Mouse (Mus musculus) embryo, embryonic 10.5 days (tissue): ENCODE measurements around the gene Kalrn.
"Not testable (repeated sequence)": the region's sequence is repeated elsewhere in the genome, so short reads cannot be mapped to it uniquely, and the experiment has no call there.

ENCODE experiments used
- DNase-seq: peaks from one replicate; pipeline ENCODE4 v3.0.0-alpha.2; 2015; ENCODE audit warnings: low spot score

Gene Kalrn

DNA sequence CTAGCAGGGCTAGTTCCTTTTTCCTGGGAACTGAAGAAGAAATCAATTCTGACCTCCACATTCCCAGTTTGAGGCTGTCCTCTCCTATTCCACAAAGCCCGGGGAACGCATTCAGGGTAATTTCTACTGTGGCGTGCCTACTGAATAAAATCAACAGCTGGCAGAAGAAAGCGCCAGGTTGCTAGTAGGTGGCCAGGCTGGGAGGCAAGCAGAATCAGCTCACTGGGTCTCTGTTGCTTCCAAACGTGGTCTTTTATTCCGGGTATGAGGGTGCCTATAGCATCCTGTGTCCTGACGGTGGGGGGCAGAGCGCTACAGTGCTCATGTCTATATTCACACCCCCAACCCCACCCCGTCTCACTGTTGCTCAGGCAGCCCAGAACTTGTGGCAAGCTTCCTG, 460.2 kb downstream of the Kalrn start:
- no peak for DNase-seq

DNA sequence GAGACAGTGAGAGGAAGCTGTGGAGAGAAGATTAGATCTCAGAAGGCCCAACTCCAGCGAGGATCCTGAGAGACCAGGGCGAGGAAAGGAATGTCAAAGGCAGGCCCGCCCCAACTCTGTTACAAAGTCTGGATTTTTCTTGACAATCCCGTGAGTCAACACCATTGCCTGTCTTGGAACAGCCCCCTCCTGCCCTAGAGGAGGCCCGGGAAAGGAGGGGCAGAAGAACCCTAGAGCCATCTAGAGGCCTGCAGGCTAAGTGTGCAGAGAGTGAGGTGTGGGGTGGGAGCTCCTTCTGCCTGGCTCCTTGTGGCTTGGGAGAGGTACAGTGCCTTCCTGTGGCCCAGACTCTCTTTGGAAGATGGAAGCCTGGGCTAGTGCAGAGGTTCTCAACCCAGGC, 460.8 kb downstream of the Kalrn start:
- DNase-seq = peak; percentile 29

DNA sequence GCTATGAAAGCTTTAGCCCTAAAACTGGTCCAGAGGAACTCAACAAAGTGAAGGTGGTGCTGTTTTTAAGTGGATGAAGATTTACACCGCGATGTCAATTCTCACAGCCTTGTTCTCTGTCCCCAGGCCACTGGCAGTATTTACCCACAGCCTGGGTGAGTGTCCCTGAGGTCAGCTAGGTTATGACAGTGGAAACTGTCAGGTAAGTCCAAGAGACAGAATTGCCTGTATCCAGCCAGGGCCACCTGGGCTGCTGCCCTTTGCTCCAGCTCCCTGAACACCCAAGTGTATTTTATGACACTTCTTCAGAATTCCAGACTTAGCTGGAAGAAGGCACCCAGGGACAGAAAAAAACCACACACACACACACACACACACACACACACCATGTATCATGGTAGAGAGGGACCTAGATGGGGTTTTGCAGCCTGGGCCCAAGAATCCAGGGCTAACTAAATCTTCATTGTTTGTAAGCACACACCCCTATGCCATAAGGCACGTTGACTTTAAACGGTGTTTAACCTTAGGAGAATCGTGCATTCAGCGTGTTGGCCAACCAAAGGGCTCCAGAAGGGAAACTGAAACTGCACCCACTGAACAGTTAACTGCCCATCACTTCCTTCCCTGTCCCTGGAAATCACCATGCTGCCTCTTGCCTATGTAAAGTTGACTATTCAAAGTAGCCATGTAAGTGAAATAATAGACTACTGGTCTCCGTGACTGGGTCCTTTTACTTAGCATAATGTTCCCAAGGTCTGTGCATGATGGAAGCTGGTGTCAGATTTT, 462.3 kb downstream of the Kalrn start:
- no peak for DNase-seq

DNA sequence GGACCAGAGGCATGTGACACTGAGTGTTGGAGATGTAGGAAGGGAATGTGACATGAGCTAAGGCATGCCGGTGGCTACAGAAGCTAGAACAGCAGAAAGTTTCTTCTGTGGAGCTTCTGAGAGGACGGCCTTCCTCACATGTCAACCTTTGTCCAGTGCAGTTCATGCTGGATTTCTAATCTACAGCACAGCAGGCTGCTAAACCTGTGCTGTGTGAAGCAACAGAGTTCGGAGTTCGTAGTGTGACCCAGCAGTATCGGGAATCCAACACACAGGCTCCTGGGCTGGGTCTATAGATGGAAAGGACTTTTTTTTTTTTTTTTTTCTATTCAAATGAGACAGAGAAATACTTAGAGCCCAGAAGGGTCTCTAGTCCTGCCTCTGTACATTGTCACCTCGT, 468.9 kb downstream of the Kalrn start:
- no peak for DNase-seq

DNA sequence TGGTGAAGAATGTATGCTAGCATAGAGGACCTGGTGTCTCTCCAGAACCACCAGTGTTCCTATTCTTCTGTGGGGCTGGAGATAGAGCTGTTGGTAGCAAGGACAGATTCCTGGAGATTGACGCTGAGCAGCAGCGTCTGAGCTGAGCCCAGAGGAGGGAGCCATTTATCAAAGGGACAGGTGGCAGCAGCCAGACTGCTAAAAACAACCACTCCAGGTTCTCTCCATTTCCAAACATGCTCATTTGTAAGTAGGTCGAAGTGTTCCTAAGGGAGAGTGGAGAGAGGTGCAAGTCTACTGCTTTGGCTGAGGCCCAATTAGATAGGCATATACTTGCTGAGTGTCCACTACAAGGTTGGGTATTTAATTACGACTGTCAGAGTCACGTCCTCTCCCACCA, 470.6 kb downstream of the Kalrn start:
- no peak for DNase-seq

DNA sequence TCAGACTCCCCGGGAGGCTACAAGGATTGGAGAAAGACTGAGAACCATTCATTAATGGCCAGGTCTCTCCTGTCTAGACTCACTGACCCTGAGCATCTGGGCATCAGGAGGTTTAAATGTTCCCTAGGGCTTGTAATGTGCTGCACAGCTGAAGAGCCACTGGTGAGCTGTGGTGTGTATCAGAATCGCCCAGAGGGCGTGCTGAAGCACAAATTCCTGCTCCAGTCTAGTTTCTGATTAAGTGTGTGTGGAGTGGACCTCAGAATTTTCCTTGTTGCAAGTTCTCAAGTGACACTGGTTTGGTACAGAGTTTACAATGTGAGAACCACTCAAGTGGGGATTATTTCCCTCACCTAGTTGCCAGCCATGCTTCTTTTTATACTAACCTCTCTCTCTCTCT, 473.5 kb downstream of the Kalrn start:
- DNase-seq = no peak

DNA sequence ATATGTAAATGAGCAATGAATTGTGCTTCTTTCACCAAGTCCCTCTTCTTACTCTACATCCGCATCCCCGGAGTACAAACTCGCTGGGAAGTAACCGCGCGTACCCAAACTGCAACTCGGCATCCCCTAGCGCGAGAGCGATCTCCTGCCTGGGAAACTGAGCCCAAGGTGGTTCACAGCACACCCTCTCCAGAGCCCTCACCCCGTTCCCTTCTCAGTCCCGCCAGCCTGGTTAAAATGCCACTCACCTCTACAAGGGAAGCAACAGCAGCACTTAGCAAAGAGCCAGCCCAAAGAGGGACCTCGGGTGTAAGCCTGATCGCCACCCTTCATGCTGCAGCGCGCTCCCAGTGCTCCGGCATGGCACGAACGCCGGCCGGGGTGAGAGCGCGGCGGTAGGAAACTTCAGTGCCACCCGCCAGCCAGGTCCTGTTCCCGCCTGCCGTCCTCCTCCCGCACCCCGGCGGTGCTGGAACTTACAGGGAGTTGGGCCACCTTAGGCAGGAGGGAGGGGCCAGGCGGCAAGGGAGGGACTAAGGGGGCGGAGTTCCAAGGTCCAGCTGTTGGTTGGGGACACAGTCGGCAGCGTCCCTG, 477.7 kb downstream of the Kalrn start:
- DNase-seq = peak; percentile 78

DNA sequence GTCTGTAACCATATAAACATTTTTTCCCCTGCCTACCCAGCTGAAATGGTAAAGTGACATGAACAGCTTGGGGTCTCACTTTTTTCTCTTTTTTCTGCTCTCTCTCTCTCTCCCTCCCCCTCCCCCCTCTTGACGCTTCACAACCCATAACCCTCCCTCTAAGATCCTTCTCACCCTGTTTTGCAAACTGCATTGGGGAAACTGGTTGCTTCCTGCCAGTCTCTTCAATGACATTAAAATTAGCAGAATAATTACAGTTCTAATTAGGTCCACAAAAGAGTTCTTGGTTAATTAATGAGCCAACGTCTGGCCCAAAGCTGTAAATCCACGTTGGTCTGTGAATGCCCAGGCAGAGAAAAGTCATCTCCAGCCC, 478.3 kb downstream of the Kalrn start:
- DNase-seq = peak; percentile 37

DNA sequence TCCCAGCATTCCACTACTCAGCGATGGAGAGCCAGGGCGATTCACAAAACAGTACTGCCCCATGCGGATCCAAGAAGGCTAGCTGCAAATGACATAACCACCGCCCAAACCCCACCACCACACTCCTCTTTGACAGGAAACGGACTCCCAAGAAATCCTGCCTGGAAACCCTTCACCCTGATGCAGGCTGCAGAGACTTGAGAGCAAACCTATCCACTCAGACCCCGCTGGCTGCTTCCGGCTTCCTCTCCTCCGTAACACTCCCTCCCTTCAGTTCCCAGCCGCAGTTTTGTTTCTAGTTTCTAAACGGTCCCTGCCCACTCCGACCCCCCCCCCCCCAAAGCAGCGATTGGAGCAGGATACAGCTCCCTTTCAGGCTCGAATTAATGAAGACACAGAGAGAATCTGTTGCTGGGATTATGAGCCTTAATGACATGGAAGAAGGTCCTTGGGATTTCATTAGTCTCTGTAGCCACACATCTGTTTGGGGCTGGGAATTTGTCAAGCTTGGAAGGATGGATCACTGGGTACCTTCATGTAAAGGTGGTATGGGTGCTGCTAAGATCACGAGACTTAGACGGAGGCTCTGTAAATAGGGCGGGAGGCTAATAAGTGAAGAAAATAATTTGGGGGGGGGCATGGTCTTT, 478.8 kb downstream of the Kalrn start:
- peak; percentile 81 for DNase-seq

DNA sequence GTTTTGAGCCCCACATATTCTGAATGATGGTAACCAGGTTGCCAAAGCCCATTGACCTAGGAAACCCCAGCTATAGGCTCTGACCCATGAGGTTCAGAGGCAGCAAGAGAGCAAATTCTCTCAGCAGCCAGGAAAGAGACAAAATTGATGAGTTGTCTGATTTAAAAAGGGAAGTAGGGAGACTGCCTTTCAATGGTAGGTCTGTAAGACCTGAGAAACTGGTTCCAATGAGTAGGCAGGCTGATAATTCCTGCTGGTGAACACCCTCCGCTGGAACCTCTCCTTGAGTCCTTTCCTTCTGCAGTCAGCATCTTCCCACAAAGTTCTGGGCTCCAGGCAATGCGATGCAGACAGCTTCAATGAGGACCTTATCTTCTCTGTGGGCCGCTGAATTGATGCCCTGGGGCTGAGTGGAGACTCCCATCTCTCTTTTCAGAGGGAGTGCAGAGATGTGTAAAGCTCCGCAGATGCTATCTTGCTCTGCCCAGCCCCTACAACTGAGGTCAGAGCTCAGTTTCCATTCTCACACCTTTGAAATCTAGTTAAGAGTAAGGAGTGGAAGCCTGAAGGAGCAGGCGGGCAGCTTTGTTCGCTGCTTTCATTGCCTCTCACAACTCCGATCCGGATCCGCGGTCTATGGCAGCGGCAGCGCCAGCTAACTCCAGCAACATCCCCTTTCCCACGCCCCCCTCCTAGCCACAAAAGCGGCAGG, 479.4 kb downstream of the Kalrn start:
- DNase-seq = peak; percentile 23

DNA sequence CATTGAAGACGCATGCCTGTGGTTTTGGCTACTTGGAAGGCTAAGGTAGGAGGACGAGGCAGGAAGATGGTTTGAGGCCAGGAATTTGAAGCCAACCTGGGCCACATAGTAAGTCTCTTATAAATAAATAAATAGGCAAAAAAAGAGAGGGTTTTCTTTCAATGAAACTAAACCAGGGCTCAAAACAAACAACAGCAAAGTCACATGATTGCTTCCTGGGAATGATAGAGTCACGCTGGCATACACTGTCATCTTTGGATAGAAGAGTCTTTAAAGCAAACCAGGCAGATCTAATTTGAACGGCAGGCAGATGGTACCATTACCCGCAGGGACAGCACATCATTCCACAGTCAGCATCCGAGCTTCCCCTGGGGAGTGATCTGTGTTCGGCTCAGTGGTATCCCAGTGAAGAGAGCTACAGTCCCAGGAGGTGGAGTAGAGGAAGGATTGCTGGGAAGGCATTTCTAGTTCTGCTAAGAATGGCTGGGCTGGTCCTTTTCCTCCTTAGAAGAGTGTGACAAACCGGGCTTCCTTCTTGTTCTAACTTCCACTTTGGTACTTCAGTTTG, 483.7 kb downstream of the Kalrn start:
- no peak for DNase-seq

DNA sequence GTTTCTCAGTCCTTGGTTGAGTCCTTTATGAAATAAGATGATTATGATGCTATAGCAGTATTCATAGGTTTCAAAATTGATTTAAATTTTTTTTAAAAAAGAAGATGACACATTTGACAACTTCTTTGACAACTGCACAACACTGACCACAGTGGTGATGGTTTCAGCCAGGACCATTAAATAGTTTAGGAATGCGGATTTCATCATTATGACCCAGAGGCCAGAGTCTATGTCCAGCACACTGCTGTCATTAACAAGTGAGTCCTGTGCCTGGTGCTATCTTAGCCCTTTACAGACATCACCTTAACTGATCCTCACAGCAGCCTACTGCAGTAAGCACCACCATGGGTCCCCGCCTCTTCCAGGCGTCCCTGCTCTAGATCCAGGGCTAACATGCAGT, 484.3 kb downstream of the Kalrn start:
- no peak for DNase-seq

DNA sequence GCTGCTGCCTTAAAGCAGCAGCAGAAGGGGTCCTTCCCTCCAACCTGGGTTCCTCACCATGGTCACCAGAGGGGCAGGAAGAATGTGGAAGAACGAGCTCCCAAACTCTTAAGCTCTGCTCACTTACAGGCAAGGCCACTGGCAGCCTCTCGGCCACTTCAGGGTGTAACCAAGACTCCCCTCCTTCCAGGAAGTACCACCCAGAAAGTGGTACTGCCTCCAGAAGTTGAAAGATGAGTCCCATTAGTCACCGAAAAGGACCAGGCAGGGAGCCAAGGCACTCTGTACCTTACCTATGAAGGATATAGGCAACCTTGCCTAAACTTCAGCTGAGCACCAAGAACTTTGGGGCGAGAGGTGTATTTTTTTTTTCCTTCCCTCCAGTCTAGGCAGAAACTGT, 485.0 kb downstream of the Kalrn start:
- no peak for DNase-seq

DNA sequence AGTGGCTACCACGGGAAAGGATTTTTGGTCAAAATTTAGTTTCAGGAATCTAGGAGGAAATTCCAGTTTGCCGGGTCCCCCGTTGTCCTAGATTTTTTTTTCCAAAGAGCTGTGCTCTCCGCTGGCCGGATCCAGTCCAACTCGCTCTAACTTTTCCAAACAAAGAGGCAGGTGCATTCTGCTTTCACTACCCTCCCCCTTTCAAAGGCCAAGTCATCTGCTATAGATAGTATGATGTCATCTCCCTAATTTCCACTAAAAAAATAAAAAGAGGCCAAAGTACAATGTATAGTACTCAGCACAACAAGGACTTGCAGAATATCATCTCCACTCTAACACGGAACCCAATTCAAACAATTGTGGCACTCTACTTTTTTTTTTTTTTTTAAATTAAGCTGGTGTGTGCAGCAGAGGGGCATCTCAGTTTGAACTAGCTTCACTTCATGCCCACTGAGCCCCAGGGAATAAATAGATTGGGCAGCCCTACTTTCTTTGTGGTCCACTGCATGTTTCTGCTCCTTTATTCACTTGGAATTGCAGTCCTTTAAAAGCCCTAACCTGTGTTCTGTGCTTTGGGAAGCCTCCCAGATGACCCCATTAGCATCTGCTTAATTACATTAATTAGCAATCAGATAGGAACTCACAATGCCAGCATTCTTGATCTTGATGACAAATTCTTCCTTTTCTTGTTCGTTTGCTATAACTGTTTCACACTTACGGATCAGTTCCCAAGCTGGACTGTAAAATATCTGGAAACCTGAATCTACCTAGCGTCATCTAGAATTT, 489.0 kb downstream of the Kalrn start:
- DNase-seq = no peak

DNA sequence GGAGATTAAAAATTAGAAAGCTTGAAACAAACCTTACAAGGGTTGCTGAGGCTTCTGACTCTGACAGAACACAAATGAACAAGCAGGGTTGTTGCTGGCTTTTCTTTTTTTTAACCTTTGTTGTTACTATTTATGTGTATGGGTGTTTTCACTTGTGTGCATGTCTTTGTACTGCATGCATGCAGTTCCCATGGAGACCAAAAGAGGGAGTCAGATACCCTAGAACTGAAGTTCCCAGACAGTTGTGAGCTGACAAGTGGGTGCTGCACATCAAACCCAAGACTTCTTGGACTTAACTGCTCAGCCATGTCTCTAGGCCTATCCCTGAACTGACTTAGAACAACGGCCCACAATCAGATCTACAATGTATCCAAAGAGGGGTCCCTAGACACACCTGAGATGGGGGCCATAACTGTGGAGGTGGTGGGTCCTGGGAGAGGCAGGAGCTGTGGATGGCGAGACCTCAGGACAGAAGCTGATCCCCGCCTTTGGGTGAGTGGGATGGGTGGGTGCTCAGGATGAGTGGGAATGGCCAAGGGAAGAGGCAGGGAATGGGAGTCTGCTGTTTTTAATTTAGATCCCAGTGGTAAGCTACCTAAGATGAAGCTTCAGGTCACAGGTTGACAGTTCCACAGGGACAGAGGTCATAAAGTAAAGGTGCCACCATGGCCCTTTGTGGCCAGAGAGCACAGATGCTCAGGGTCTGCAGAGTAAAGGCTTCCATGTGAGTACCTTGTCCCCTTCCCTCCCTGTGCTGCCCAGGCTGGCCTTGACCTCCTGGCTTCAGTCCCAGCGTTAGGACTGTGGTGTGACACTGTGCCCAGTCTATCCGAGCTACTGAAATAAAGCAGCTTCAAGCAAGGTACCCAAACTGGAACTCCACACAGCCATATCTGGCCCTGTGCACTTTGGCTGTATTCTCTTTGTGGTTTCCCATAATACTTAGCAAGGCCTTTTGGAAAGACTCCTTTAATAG, 490.6 kb downstream of the Kalrn start:
- DNase-seq = no peak

DNA sequence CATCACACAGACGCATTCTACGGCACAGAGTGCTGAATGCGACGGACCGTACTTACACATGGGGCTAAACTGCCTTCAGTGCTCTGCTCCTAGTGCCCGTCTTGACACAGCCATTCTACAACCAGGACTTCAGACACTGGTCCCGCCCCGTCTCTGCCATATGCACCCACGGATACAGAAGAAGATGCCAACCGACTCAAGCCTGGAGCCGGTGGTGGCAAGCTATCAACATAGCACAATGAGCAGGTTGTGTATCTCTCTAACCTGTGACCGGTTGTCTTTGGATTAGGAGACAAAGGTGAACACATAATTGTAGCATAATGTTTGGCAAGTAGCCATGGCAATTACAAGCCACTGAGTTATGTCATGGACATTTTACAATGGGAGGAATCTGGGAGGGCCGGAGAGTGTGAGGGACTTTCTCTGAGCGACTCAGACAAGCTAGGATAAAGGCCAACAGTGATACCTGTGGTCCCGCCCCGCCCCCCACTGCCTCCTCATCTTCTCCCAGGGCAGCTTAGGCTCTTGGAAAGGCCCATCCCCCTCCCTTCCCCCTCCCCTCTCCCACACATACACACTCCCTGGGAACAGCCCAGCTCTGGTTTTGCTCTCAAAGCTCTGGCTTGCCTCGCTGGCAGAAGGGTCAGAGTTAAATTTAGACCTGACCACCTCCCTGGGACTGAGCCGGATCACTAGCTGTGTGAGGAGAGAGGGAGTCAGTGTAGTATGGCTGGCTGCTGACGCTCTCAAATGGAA, 491.5 kb downstream of the Kalrn start:
- peak; percentile 66 for DNase-seq

DNA sequence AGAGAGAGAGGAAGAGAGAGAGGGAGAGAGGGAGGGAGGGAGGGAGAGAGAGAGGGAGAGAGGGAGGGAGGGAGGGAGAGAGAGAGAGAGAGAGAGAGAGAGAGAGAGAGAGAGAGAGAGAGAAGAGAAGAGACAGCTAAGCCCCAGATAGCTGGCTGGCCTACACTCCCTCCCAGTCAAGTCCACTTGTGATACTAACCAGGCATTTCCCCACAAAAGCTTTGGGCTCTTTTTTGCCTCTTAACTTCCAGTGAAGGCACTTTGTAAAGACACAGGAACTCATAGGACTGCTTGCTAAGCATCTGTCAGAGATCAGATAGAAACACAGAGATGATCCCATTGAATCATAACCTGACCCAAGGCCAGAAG, 492.0 kb downstream of the Kalrn start:
- DNase-seq = not testable (repeated sequence)

DNA sequence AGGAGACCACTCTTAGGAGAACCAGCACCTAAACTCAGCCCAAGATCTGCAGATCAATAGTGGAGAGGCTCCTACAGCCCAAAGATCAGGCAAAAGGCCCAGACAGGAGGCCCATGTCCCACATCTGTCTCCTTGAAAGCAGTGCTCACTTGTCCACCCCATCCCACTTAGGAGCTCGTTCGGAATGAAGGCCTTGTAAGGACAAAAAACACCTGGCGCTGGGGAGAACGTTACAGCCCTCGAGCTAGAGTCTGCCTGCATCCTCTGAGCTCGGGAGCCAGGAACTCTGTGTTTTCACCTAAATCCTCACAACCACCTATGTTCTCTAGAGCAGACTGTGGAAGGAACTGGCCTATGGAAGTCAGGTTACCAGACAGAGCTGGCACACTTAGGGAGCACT, 492.5 kb downstream of the Kalrn start:
- no peak for DNase-seq

DNA sequence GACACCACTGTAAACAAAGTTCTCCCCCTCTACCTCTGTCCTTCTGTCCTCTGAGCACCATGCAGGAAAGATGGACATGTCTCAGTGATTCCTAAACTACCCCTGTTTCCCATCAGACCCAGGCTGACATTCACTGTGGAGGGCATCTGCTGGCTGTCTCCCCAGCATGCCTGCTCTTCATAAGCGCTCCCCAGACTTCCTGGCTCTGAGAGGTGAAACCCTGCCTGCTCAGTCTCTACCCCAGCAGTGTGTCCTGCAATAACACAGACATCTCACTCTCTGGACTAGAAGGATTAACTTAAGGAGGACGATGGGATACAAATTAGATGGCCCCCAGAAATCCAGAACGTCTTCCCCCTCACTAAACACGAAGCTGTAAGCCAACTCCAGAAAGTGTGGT, 493.8 kb downstream of the Kalrn start:
- no peak for DNase-seq

DNA sequence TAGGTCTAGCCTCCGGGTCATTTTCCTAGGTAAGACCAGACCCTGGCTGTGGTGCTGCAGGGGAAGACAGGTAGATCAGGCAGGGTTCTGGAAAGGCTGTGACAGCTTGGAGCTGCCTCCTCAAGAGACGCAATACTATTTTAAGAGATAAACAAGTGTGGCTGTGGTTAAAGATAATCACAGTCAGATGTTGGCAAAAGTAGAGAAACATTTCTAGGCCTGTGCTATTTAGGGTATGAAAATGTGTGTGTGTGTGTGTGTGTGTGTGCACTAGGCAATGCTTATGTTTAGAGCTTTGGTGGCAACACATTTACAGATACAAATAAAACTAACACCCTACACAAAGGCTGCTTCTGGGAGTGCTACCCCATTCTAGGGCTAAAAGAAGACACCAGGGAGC, 494.6 kb downstream of the Kalrn start:
- no peak for DNase-seq
